Mouse (Mus musculus): ENCODE results near the gene Tiam1.

DNA sequence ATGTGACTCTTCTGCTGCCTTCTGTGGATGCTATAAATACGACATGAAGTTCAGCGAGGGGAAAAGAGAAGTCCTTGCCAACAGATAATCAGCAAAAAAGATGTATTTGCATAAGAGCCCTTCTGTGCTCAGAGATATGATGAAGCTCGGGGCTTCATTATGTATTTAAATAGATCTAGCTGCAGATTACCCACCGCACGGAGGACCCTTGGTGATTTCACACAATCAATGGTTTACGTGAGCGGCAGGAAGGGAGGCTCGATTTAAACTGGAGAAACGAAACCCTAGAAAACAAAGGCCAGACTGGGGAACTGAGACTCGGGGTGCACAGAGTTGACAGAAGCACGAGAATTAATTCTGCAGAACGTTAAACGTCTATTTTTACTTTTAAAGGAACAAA lies 272.2 kb downstream of the Tiam1 start:
- no peak for TF ChIP-seq EP300 (IDR thresholded peaks at IDR 0.05; ENCODE audit: low read depth)
- no peak for TF ChIP-seq CTCF (IDR thresholded peaks at IDR 0.05; ENCODE audit: low read depth)

Measured in liver, embryonic 14.5 days (tissue).